Mouse (Mus musculus): Measurements from ENCODE around the gene Hps3.
"Not testable (repeated sequence)": the region's sequence is repeated elsewhere in the genome, so short reads cannot be mapped to it uniquely, and the experiment has no call there.

DNA sequence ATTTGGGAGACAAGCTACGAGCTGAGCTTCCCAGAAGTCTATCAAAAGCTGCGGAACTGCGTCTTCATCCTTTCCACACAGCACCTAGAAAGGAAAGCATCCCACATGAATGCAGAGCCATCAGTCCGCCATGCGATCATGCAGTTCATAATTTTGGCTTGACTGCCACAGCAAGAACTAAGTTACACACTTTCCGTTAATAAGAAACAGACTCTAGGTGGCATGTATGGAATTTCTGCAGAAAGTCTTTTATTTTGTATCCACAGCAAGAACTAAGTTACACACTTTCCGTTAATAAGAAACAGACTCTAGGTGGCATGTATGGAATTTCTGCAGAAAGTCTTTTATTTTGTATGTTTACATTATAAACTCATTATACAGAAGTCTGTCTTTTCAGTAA lies 24.2 kb downstream of the Hps3 start:
- not testable (repeated sequence) for TF ChIP-seq EP300, CTCF (IDR thresholded peaks at IDR 0.05; ENCODE audit: low read depth)

All from heart, postnatal 0 days (tissue).